Mouse (Mus musculus) hindbrain, embryonic 14.5 days (tissue): Measurements from ENCODE around the gene Pgm2l1. TPM values are rescaled to one million over a fixed set of nuclear protein-coding genes. Genes with fewer than 3 reads are reported as not detected.
A peak's percentile ranks its signal among the peaks of the same experiment; 100 is the strongest.

Source experiments
- ATAC-seq: fragments of 200-750 bp; cut with Nextera tagmentation; 2 replicates; pipeline ENCODE4 v1.8.0; 2017; ENCODE audit warnings: moderate number of reproducible peaks, mild to moderate bottlenecking, moderate TSS enrichment, moderate library complexity; ENCODE audit not compliant: low FRiP score
- DNase-seq: peaks from one replicate; pipeline ENCODE4 v3.0.0-alpha.2; 2015; ENCODE audit warnings: low spot score
- H3K27ac ChIP-seq: fragments of 300-500 bp; sonication (generic); 2 replicates; pipeline ENCODE4 v1.5.1; 2014; ENCODE audit warnings: mild to moderate bottlenecking, moderate library complexity
- H3K27me3 ChIP-seq: fragments of 300-500 bp; sonication (generic); 2 replicates; pipeline ENCODE4 v1.6.1; 2014; ENCODE audit warnings: mild to moderate bottlenecking, low read length, mixed read lengths; ENCODE audit not compliant: control insufficient read depth, insufficient read depth
- H3K36me3 ChIP-seq: fragments of 300-500 bp; sonication (generic); replicated peaks from 2 replicates; pipeline ENCODE4 v1.6.1; 2014; ENCODE audit not compliant: control insufficient read depth, insufficient read depth
- H3K4me1 ChIP-seq: fragments of 300-500 bp; sonication (generic); replicated peaks from 2 replicates; pipeline ENCODE4 v1.6.1; 2014; ENCODE audit warnings: antibody characterized with exemption, low read length, mixed read lengths; ENCODE audit not compliant: control insufficient read depth, insufficient read depth
- H3K4me2 ChIP-seq: fragments of 300-500 bp; sonication (generic); replicated peaks from 2 replicates; pipeline ENCODE4 v1.6.1; 2014; ENCODE audit warnings: mild to moderate bottlenecking, moderate library complexity
- H3K4me3 ChIP-seq: fragments of 300-500 bp; sonication (generic); replicated peaks from 2 replicates; pipeline ENCODE4 v1.5.1; 2014; ENCODE audit warnings: mild to moderate bottlenecking, low read length
- H3K9ac ChIP-seq: fragments of 300-500 bp; sonication (generic); 2 replicates; pipeline ENCODE4 v1.6.1; 2014
- H3K9me3 ChIP-seq: fragments of 300-500 bp; sonication (generic); 2 replicates; pipeline ENCODE4 v1.6.1; 2016; ENCODE audit warnings: low read length; ENCODE audit not compliant: control insufficient read depth
- WGBS: fragments of 180-500 bp; shearing (Covaris S2); extraction: QIAGEN DNeasy Blood & Tissue Kit; methylation state at CpG from one replicate; pipeline ENCODE4 v1.1.7; 2014; 5-methylcytosine and 5-hydroxymethylcytosine counted together
- polyA plus RNA-seq: library from polyadenylated mRNA; unstranded; fragments of >200 nt; fragmentation: Nextera tagmentation; extraction: Ambion mirVana; gene quantifications from 2 replicates; pipeline ENCODE4 v1.2.1, GENCODE M21; 2014

The Pgm2l1 gene
- polyA plus RNA-seq, 1 experiment from 2014 or later = 29.1 TPM

DNA sequence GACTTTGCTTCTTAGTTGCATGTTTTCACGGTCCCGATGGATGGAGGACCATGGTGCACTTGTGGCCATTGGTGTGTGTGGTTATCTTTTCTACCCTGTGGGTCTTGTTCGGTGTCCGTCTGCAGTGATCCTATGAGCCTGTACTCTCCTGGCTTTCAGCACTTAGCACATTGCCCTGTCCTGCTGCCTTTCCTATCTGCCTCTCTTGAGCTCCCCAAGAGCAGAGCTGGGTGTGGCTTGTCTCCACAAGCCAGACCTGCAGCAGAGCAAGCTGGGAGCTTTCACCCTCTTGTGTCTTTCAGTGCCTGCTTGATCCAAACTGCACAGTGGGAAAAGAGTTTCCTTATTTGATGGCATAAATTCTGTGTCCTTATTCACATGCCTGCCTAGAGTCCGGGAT lies 90.3 kb downstream of the Pgm2l1 start:
- Histone ChIP-seq H3K4me1 (no peaks in the 10 kb centered on the region), H3K4me3 (no peak overlapping the region), H3K27ac (no peak overlapping the region), H3K27me3 (no peaks in the 10 kb centered on the region), H3K9me3 (no peaks in the 10 kb centered on the region), H3K36me3 (no peaks in the 10 kb centered on the region), H3K4me2 (no peak overlapping the region), H3K9ac (no peak overlapping the region)
- ATAC-seq = no peak
- DNase-seq = no peak
- 97% methylated on average over 5 of the region's 5 CpGs for WGBS

DNA sequence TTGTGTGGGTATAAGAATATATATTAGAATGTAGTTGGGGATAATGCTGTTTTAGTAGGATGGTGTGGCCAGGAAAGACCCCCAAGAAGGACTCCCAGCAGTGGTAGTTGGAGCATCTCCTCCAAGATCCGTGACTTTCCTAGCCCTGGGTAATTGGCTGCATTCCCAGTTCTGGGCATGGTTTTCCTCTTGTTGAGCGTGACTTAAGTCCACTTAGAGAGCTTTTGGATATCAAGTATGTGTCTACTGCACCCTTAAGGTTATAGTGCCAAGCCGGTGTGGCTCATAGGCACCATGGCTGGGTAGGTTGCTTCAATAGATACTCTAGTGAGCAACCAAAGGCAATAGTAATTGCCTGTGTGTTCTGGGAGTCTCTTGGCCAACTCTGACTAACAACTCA lies 96.5 kb downstream of the Pgm2l1 start:
- DNase-seq (no peak), ATAC-seq (no peak)
- H3K27ac ChIP-seq = no peak overlapping the region
- H3K4me2 ChIP-seq = no peak overlapping the region
- WGBS = 90% methylated on average over 3 of the region's 3 CpGs
- no peak overlapping the region for H3K9ac ChIP-seq
- no peak overlapping the region for H3K4me3 ChIP-seq
- no peaks in the 10 kb centered on the region for H3K4me1 ChIP-seq
- H3K36me3 ChIP-seq = peaks cover 29% of the 10 kb centered on the region
- no peaks in the 10 kb centered on the region for H3K9me3 ChIP-seq
- no peaks in the 10 kb centered on the region for H3K27me3 ChIP-seq

DNA sequence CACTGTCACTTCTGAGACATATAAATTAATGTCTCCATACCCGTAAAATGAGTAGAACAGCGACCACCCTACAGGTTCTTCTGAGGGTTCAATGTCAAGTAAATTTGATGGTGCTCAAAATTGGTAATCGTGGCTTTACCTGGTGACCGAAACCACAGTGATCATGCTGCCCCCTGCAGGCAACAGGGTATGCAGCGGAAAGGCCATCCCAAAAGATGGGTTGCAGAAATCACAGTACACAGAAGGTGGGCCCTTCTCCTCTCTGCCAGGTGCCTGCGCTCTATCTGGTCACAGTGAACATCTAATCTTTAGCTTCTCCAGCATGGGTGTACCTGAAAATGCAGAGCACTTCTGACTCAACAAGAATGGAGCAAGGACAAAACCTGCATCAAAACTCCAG lies 98.3 kb downstream of the Pgm2l1 start:
- H3K4me3 ChIP-seq = no peak overlapping the region
- H3K27ac ChIP-seq = no peak overlapping the region
- no peaks in the 10 kb centered on the region for H3K9me3 ChIP-seq
- no peaks in the 10 kb centered on the region for H3K27me3 ChIP-seq
- no peak overlapping the region for H3K4me2 ChIP-seq
- peak; percentile 67 for DNase-seq
- no peaks in the 10 kb centered on the region for H3K4me1 ChIP-seq
- H3K9ac ChIP-seq = no peak overlapping the region
- ATAC-seq = no peak
- WGBS = 79% methylated on average over 6 of the region's 6 CpGs
- peaks cover 40% of the 10 kb centered on the region for H3K36me3 ChIP-seq

DNA sequence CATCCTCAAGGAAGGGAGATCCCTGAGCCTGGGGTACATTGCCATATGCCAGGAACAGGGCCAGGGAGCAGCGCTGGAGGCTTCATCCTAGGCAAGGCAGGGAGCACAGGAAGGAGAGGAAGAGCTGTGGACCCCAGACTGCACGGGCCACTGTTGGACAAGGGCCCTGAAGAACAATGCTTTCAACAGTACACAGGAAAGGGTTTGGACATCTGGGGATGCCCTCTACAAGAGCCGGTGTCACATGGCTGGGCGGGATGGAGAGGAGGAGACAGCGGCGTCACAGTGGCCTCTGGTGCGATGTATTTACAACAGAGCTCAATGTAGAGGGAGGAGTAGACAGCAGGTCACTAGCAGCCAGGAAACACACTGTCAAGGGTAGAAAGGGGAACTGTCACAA lies 100.3 kb downstream of the Pgm2l1 start:
- Histone ChIP-seq H3K4me1 (no peaks in the 10 kb centered on the region), H3K9me3 (no peaks in the 10 kb centered on the region), H3K36me3 (peaks cover 59% of the 10 kb centered on the region), H3K9ac (no peak overlapping the region), H3K4me2 (no peak overlapping the region), H3K27me3 (no peaks in the 10 kb centered on the region), H3K27ac (no peak overlapping the region), H3K4me3 (no peak overlapping the region)
- no peak for DNase-seq
- no peak for ATAC-seq
- 92% methylated on average over 7 of the region's 7 CpGs for whole genome bisulfite sequencing

Other genes starting within 250 kb of the Pgm2l1 start
- gene Rnf169, start 246.9 kb upstream of the Pgm2l1 start, polyA plus RNA-seq = 5.3 and 5.8 TPM in 2 replicates
- 0.31 and 0.67 TPM in 2 replicates for gene Chrdl2, start 221.2 kb upstream of the Pgm2l1 start, polyA plus RNA-seq
- 43.1 and 45.8 TPM in 2 replicates for gene Pold3, start 105.8 kb upstream of the Pgm2l1 start, polyA plus RNA-seq
- 19.2 and 20.2 TPM in 2 replicates for gene Lipt2, start 68.1 kb upstream of the Pgm2l1 start, polyA plus RNA-seq
- gene Kcne3, start 50.9 kb upstream of the Pgm2l1 start, polyA plus RNA-seq = 0.30 and 0.50 TPM in 2 replicates
- gene P4ha3, start 58.1 kb downstream of the Pgm2l1 start, polyA plus RNA-seq = 10.5 and 12.6 TPM in 2 replicates
- gene C2cd3, start 144.8 kb downstream of the Pgm2l1 start, polyA plus RNA-seq = 20.5 and 21.3 TPM in 2 replicates
- 155 and 162 TPM in 2 replicates for gene Ppme1, start 144.9 kb downstream of the Pgm2l1 start, polyA plus RNA-seq
- gene Ucp3, start 245.6 kb downstream of the Pgm2l1 start, polyA plus RNA-seq = not detected in 2 replicates